Mouse (Mus musculus) forebrain, embryonic 13.5 days (tissue): ENCODE results near the gene Tjp2. TPM values are rescaled to one million over a fixed set of nuclear protein-coding genes. Genes with fewer than 3 reads are reported as not detected.
"Not testable (repeated sequence)": the region's sequence is repeated elsewhere in the genome, so short reads cannot be mapped to it uniquely, and the experiment has no call there.

Source experiments
- ATAC-seq: fragments of 200-750 bp; cut with Nextera tagmentation; 2 replicates; pipeline ENCODE4 v1.8.0; 2017
- H3K27ac ChIP-seq: fragments of 300-500 bp; sonication (generic); 2 replicates; pipeline ENCODE4 v1.5.1; 2015; ENCODE audit warnings: inconsistent platforms, mild to moderate bottlenecking, moderate library complexity
- H3K27me3 ChIP-seq: fragments of 300-500 bp; sonication (generic); 2 replicates; pipeline ENCODE4 v1.6.1; 2015; ENCODE audit warnings: mild to moderate bottlenecking, inconsistent platforms
- H3K36me3 ChIP-seq: fragments of 300-500 bp; sonication (generic); 2 replicates; pipeline ENCODE4 v1.6.1; 2015; ENCODE audit warnings: mild to moderate bottlenecking, inconsistent platforms; ENCODE audit not compliant: poor library complexity, severe bottlenecking
- H3K4me1 ChIP-seq: fragments of 300-500 bp; sonication (generic); 2 replicates; pipeline ENCODE4 v1.6.1; 2015; ENCODE audit warnings: inconsistent platforms
- H3K4me2 ChIP-seq: fragments of 300-500 bp; sonication (generic); 2 replicates; pipeline ENCODE4 v1.6.1; 2015; ENCODE audit warnings: inconsistent platforms, mild to moderate bottlenecking, moderate library complexity
- H3K4me3 ChIP-seq: fragments of 300-500 bp; sonication (generic); 2 replicates; pipeline ENCODE4 v1.5.1; 2015; ENCODE audit warnings: mild to moderate bottlenecking, inconsistent platforms
- H3K9ac ChIP-seq: fragments of 300-500 bp; sonication (generic); 2 replicates; pipeline ENCODE4 v1.6.1; 2015; ENCODE audit warnings: mild to moderate bottlenecking, inconsistent platforms
- H3K9me3 ChIP-seq: fragments of 300-500 bp; sonication (generic); replicated peaks from 2 replicates; pipeline ENCODE4 v1.6.1; 2016; ENCODE audit warnings: inconsistent platforms
- WGBS: fragments of 180-500 bp; shearing (Covaris S2); methylation state at CpG from one replicate; pipeline ENCODE4 v1.1.7; 2015; 5-methylcytosine and 5-hydroxymethylcytosine counted together
- polyA plus RNA-seq: library from polyadenylated mRNA; unstranded; fragments of >200 nt; fragmentation: Nextera tagmentation; extraction: Ambion mirVana; gene quantifications from 2 replicates; pipeline ENCODE4 v1.2.1, GENCODE M21; 2015

The Tjp2 gene
- polyA plus RNA-seq, 1 experiment from 2014 or later = 14.3 TPM

GRCm38 (mm10) chr19:24253657-24254260 is 28.9 kb upstream of the Tjp2 start:
- no peak overlapping the region for H3K4me2 ChIP-seq
- H3K4me3 ChIP-seq = no peak overlapping the region
- H3K36me3 ChIP-seq = no peaks in the 10 kb centered on the region
- H3K9ac ChIP-seq = no peak overlapping the region
- WGBS = 13% methylated on average over 9 of the region's 9 CpGs
- H3K4me1 ChIP-seq = peaks cover 16% of the 10 kb centered on the region
- no peaks in the 10 kb centered on the region for H3K27me3 ChIP-seq
- peak; percentile 45; the same call in 1 of the 2 replicates for ATAC-seq
- no peak overlapping the region; the same call in 1 of the 2 replicates for H3K27ac ChIP-seq
- no peaks in the 10 kb centered on the region for H3K9me3 ChIP-seq

GRCm38 (mm10) chr19:24251869-24252268 is 27.0 kb upstream of the Tjp2 start:
- WGBS = 11% methylated on average over 6 of the region's 6 CpGs
- no peak overlapping the region for H3K27ac ChIP-seq
- no peak overlapping the region for H3K4me3 ChIP-seq
- no peak overlapping the region for H3K9ac ChIP-seq
- H3K4me1 ChIP-seq = peaks cover 16% of the 10 kb centered on the region
- no peaks in the 10 kb centered on the region for H3K27me3 ChIP-seq
- ATAC-seq = 0 out of 2 replicates have a peak, but pooled peaks have one; percentile 21
- H3K9me3 ChIP-seq = no peaks in the 10 kb centered on the region
- no peak overlapping the region for H3K4me2 ChIP-seq
- no peaks in the 10 kb centered on the region for H3K36me3 ChIP-seq

DNA sequence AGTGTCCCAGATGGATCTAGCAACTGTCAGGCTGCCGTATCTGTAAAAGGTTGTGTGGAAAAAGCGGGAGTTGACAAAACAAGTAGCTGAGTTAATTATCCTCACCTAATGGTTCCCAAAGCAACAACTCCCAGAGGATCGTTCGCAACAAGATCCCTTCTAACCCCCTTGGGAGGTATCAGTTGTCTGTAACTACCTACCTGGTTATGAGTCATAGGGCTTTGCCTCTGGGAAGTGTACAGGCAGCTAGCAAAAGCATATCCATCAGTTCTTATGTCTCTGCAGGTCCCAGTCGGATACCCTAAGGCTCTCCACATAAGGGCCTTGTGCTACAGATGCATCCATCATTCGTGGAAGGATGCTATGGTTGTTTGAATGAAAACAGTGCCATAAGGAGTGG is 18.5 kb upstream of the Tjp2 start:
- H3K36me3 ChIP-seq = no peaks in the 10 kb centered on the region
- WGBS = 77% methylated on average over 6 of the region's 6 CpGs
- H3K4me2 ChIP-seq = no peak overlapping the region
- H3K9ac ChIP-seq = no peak overlapping the region
- H3K9me3 ChIP-seq = no peaks in the 10 kb centered on the region
- H3K4me1 ChIP-seq = no peaks in the 10 kb centered on the region
- ATAC-seq = no peak
- no peak overlapping the region for H3K27ac ChIP-seq
- no peaks in the 10 kb centered on the region for H3K27me3 ChIP-seq
- no peak overlapping the region for H3K4me3 ChIP-seq

DNA sequence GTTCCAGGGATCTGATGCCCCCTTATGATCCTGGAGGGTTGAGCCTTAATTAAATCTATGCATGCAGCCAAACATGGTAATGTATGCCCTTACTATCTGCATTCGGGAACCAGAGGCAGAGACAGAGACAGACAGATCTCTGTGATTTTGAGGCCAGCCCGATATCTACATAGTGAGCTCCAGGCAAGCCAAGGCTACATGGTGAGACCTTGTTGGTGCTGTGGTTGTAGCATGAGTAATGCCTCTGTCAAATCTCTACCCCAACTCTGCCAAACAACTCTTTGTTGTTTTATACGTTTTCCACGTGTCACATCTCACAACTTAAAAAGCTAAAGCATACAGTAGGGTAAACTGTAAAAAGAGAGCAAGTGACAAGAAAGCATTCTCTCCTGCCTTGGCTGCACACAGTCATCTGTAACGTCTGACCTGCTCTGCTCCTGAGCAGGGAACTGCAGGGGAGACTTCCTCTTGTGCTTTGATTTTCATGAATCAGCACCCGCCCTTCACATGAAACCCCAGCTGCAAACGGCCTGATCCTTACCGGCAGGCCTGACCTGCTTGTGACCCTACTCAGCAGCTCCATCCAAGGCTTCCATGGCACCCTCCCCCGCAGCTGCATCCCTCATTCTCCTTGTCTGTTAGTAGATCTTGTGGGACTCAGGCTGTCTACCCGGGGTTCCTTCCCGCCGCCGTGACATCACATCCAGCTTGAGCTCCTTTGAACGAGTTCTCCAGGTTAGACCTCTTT is 17.1 kb upstream of the Tjp2 start:
- no peaks in the 10 kb centered on the region for H3K9me3 ChIP-seq
- no peak for ATAC-seq
- 48% methylated on average over 14 of the region's 14 CpGs for WGBS
- no peaks in the 10 kb centered on the region for H3K4me1 ChIP-seq
- no peaks in the 10 kb centered on the region for H3K27me3 ChIP-seq
- H3K9ac ChIP-seq = no peak overlapping the region
- H3K4me2 ChIP-seq = no peak overlapping the region
- H3K27ac ChIP-seq = no peak overlapping the region
- H3K4me3 ChIP-seq = no peak overlapping the region
- no peaks in the 10 kb centered on the region for H3K36me3 ChIP-seq

DNA sequence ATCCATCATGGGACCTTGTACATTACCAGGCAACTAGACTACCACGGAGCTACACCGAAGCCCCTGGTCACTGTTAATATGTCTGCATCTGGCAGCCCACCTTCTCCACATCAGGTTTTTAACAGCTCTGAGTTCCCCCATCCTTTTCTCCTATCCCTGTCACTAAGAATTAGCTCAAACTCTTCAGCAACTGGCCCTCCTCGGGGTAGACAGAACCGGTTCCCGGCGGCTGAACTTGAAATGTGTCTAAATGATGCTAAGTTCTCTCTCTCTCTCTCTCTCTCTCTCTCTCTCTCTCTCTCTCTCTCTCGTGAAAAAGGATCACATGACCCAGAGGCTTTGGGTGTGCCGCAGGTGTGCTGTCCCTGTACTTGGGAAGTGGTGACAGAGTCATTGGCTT is 16.4 kb upstream of the Tjp2 start:
- Histone ChIP-seq H3K36me3 (no peaks in the 10 kb centered on the region), H3K4me3 (no peak overlapping the region), H3K27ac (no peak overlapping the region), H3K9me3 (no peaks in the 10 kb centered on the region), H3K27me3 (no peaks in the 10 kb centered on the region), H3K4me2 (no peak overlapping the region), H3K9ac (no peak overlapping the region), H3K4me1 (no peaks in the 10 kb centered on the region)
- WGBS = 85% methylated on average over 8 of the region's 8 CpGs
- ATAC-seq = no peak

- no peaks in the 10 kb centered on the region for H3K4me1 ChIP-seq
- H3K27ac ChIP-seq = no peak overlapping the region
- H3K36me3 ChIP-seq = no peaks in the 10 kb centered on the region
- no peak for ATAC-seq
- H3K4me3 ChIP-seq = no peak overlapping the region
- H3K27me3 ChIP-seq = no peaks in the 10 kb centered on the region
- H3K9me3 ChIP-seq = no peaks in the 10 kb centered on the region
- 89% methylated on average over 4 of the region's 4 CpGs for whole genome bisulfite sequencing
- H3K9ac ChIP-seq = no peak overlapping the region
- H3K4me2 ChIP-seq = no peak overlapping the region
Observed at GRCm38 (mm10) chr19:24238011-24238410, 13.2 kb upstream of the Tjp2 start.

DNA sequence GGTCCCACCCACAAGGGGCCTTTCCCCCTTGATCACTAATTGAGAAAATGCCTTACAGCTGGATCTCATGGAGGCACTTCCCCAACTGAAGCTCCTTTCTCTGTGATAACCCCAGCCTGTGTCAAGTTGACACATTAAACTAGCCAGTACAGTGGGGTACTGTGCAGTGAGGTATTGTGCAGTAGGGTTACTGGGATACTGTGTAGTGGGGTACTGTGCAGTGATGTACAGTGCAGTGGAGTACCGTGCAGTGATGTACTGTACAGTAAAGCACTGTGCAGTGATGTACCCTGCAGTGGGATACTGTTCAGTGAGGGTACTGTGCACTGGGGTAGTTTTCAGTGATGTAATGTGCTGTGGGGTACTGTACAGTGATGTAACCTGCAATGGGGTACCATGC is 7.5 kb upstream of the Tjp2 start:
- H3K9ac ChIP-seq, H3K4me3 ChIP-seq, H3K9me3 ChIP-seq, H3K27ac ChIP-seq, H3K27me3 ChIP-seq, H3K4me1 ChIP-seq, H3K36me3 ChIP-seq, H3K4me2 ChIP-seq: not testable (repeated sequence)
- ATAC-seq = 0 out of 2 replicates have a peak, but pooled peaks have one; percentile 38
- 97% methylated on average over 1 of the region's 1 CpGs for WGBS

GRCm38 (mm10) chr19:24225305-24225696 is 471 bp upstream of the Tjp2 start:
- H3K27me3 ChIP-seq = peaks cover 40% of the 10 kb centered on the region
- H3K4me2 ChIP-seq = peak overlapping the region; percentile 81
- WGBS = 1% methylated on average over 17 of the region's 17 CpGs
- no peak overlapping the region for H3K9ac ChIP-seq
- H3K4me1 ChIP-seq = peaks cover 30% of the 10 kb centered on the region
- peak overlapping the region; percentile 47 for H3K4me3 ChIP-seq
- H3K9me3 ChIP-seq = no peaks in the 10 kb centered on the region
- ATAC-seq = no peak; the same call in 1 of the 2 replicates
- no peaks in the 10 kb centered on the region for H3K36me3 ChIP-seq
- H3K27ac ChIP-seq = no peak overlapping the region

GRCm38 (mm10) chr19:24223851-24224251 is 979 bp downstream of the Tjp2 start:
- Histone ChIP-seq H3K4me3 (peak overlapping the region; percentile 47), H3K27me3 (peaks cover 40% of the 10 kb centered on the region), H3K4me1 (peaks cover 35% of the 10 kb centered on the region), H3K9ac (no peak overlapping the region), H3K27ac (no peak overlapping the region), H3K9me3 (no peaks in the 10 kb centered on the region), H3K36me3 (no peaks in the 10 kb centered on the region), H3K4me2 (peak overlapping the region; percentile 81)
- 14% methylated on average over 11 of the region's 11 CpGs for WGBS
- no peak for ATAC-seq

DNA sequence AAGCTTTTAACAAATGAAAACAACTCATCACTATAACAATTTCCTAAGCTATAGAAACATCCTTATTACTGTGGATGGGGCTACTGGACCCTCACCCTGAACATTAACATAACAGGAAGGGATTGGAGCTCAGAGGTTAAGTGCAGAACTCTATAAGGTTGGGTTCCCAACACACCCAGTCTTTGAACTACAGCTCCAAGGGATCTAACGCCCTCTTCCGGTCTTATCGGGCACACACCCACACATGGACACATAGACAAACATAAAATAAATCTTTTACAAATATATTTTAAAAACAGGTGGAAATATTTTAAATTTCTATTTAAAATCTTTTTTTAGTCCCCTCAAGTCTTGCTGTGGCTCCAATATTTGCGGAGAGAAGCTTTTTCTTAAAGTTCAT is 3.4 kb downstream of the Tjp2 start:
- 85% methylated on average over 4 of the region's 4 CpGs for whole genome bisulfite sequencing
- Histone ChIP-seq H3K9ac (no peak overlapping the region), H3K27ac (no peak overlapping the region), H3K36me3 (no peaks in the 10 kb centered on the region), H3K27me3 (peaks cover 36% of the 10 kb centered on the region), H3K9me3 (no peaks in the 10 kb centered on the region), H3K4me1 (peaks cover 37% of the 10 kb centered on the region), H3K4me3 (no peak overlapping the region), H3K4me2 (no peak overlapping the region)
- no peak for ATAC-seq

- WGBS = 9% methylated on average over 14 of the region's 14 CpGs
- H3K27ac ChIP-seq = no peak overlapping the region
- no peaks in the 10 kb centered on the region for H3K9me3 ChIP-seq
- no peak for ATAC-seq
- H3K4me1 ChIP-seq = peaks cover 37% of the 10 kb centered on the region
- no peaks in the 10 kb centered on the region for H3K36me3 ChIP-seq
- H3K4me3 ChIP-seq = no peak overlapping the region
- no peak overlapping the region for H3K4me2 ChIP-seq
- H3K9ac ChIP-seq = no peak overlapping the region
- H3K27me3 ChIP-seq = peaks cover 30% of the 10 kb centered on the region
Observed at GRCm38 (mm10) chr19:24220795-24221445, 3.9 kb downstream of the Tjp2 start.

- H3K4me3 ChIP-seq = no peak overlapping the region
- H3K4me1 ChIP-seq = peaks cover 22% of the 10 kb centered on the region
- no peak overlapping the region for H3K9ac ChIP-seq
- H3K36me3 ChIP-seq = no peaks in the 10 kb centered on the region
- no peaks in the 10 kb centered on the region for H3K9me3 ChIP-seq
- WGBS = 70% methylated on average over 9 of the region's 9 CpGs
- no peak for ATAC-seq
- H3K4me2 ChIP-seq = no peak overlapping the region
- peak overlapping the region; percentile 2; the same call in 1 of the 2 replicates for H3K27ac ChIP-seq
- H3K27me3 ChIP-seq = peaks cover 11% of the 10 kb centered on the region
Observed at GRCm38 (mm10) chr19:24219011-24219410, 5.8 kb downstream of the Tjp2 start.
